Mouse (Mus musculus) lung, postnatal 4 days (tissue): ENCODE measurements around the gene Epn2.

Source experiments
- DNase-seq, 2 experiments: peaks; one replicate each; pipeline ENCODE4 v3.0.0; 2021

Epn2 gene

DNA sequence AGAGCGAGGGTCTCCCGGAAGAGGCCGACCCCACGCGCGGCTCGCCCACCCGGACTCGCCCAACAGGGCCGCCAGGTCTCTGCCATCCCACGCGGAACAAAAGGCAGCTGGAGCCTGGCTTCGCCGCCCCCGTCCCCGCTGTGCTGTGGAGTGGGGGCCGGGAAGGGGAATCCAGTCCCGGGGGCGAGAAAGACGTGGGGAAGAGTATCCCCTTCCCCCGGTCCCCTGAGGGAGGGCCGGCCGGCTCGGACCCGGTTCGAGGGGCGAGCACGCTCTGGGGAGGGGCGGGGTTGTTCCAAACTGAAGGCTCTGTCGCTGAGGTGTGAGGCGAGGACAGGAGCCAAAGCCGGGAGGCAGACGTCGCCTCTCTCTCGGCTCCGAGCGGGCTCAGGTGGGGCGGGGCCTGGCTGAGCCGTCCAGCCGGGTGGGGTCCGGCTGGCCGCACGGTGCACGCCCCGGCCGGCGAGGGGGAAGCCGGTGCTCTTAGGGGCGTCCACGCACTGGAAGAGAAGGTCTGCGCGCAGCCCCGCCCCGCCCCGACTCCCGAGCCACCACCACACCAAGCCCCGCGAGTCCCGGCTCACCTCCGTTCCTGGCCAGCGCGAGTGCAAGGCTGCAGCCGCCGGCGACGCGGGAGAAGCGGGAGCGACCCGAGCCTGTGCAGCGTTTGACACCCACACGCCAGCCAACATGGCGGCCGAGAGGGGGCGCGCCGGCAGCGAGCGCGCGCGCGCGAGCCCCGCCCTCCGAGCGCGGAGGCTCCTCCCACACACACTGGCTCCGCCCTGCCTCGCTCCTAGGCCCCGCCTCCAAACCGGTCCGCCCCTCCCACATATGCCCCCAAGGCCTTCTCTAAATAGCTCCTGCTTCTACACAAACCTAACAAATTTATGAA, at the start of gene Epn2:
Gene Epn2, minus strand, starts transcription at position 705 of the 895 bp plus-strand sequence.
- DNase-seq, result peak; percentile 85 to 91

DNA sequence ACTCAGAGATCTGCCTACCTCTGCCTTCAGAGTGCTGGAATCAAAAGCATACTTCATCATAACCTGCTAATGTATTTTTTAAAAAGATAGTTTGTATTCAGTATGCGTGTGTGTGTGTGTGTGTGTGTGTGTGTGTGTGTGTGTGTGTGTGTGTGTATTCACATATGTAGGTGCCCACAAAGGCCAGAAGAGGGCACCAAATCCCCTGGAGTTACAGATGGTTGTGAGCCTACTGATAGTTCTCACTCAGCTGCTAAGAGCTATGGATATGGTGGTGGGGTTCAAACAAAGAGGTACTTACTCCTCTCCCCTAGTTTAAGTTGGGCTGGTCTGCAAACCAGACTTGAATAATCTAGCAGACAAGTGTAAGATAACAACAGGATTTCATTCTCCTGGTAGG, 47.0 kb upstream of the Epn2 start:
- no peak for DNase-seq

DNA sequence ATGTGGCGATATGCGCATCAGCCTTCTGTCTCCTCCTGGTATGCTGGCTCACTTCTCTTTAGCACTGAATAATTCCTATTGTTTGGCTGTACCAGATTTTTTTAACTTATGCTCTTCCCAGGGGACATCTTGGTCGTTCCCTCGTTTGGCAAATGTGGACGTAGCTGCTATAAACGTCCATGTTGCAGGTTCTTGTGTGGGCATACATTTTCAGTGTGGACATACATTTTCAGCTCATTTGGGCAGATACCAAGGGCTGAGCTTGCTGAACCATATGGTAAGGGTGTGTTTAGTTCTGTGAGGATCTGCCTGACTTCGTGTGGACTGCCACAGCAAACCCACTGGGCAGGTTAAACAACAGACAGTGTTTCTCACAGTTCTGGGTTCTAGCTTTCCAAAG, 45.6 kb upstream of the Epn2 start:
- DNase-seq, result no peak

DNA sequence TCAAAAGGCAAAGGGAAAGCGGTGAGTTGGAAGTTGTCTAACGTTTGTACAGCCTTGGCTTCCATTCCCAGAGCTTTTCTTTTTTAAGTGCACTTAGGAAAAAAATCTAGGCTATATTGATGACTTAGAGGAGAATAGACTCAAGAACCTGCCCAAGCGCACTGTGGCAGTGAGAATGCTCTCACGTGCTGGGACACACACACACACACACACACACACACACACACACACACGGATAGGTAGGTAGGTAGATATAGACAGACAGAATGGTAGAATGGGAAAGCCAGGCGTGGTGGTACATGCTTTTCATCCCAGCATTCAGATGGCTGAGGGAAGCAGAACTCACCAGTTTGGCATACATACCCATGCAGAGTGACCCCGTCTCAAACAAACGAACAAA, 41.3 kb upstream of the Epn2 start:
- no peak for DNase-seq

DNA sequence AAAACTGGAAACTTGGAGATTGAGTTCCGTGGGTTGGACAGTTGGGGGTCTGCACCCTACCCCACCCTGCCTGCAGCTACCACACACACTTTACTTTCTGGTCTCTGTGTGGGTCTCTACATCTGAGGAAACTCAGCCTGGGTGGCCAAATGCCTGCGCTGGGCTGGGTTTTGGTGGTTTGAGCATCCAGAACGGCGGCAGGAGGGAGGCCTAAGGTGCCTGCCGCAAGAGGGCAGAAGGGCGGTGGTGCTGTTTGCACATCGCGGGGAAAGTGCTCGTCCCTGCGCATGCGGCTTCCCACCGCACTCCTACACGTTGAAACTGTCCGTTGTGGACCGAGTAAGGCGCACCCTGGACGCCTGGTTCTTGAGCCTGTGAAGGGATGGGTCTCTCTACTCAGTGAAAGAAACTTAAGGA, 40.8 kb upstream of the Epn2 start:
- peak; percentile 92 to 93 for DNase-seq

DNA sequence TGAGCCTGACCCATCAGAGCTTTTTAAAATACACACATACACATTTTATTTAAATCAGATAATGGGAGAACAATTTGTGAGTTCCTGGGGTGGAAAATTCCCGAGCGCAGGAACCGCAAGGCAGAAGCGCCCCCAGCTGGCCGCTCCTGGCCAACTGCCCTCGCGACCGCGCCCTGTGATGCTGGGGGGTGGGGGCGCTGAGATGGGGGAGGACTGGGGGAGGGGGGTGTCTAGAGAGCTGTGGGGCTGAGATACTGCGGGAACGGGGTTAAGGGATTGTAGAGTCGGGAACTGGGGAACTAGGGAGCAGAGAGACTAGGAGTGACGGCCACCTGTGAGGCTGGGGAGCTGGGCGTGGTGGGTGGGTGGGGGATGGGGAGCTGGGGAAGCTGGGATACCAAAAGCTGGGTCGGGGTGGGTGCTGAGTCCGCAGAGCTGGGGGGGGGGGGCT, 40.3 kb upstream of the Epn2 start:
- DNase-seq, result peak; percentile 87 to 88

DNA sequence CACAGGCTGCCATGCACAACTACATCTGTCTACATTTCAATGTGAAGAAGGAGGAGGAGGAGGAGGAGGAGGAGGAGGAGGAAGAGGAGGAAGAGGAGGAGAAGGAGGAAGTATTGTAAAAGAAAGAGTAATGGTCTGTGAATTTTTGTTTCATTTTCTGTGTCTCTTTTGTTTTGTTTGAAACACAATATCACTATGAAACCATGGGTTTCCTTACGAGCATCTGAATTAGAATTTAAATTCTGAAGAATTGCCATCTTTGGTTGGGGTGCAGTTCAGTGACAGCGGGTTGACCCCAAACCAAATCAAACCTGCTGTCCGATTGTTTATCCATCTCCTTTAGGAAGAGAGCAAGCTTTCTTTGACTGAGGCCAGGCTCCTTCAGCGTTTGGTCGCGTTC, 39.9 kb upstream of the Epn2 start:
- no peak for DNase-seq

DNA sequence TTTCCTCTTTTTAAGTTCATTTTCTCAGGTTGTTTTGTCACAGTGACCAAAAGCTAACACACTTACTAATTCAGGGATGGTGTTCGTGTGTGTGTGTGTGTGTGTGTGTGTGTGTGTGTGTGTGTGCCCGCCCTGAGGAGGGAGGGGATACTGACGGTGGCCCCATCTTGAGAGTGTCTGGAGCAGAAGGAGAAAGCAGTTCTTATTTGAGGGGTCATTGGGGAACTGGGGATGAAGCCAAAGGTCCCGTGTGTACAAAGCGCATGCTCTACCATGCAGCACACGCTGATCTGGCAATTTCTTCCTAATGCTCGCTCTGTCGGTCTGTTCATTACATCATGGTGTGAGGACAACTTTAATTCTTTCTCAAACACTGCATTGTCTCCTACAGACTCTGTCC, 39.1 kb upstream of the Epn2 start:
- no peak for DNase-seq

DNA sequence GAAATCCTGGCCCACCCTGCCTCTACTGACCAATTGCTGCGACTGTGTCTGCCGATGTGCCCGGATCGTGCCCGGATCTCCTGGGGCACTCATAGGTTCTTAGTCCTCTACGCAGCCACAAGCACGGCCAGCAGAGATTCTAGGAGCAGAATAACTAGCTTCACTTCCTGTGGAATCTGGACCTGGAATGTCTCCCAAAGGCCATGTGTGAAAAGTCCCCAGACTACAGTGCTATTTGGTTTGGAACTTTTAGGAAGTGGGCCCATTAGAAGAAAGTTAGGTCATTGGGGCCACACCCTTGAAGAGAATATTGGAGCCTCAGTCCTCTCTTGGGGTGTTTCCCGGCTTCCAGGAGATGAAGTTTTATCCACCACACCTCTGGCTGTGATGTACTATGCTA, 38.6 kb upstream of the Epn2 start:
- DNase-seq, result peak in 1 of 2 experiments; percentile 14

DNA sequence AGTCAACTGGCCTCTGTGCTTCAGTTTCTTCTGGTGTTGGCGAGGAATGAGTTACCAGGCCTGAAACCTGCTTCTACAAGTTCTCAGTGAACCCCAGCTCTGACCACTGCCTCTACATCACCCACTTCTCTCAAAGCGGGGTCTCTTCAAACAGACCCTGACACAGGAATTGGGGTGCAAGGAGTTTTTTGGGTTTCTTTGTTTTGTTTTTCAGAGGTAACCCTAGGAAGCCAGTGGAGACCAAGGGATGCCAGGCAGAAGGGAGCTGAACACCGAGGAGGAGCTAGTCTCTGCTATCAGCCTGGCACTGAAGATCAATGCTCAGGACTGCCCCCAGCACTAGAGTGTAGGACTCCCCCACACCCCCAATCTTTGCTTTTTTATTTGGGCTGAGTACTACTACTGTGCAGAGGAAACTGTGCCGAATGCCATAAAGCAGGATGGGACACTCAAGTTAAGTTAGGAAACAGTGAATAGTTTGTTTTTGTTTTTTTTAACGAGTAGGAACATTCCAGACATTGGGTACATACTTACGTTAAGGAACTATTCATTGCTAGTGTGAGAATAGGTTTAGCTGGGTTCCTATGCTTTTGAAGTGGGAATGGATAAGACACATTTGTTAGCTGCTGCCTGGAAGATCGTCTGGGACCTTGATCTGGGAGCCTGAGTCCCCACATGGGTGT, 37.9 kb upstream of the Epn2 start:
- no peak for DNase-seq

DNA sequence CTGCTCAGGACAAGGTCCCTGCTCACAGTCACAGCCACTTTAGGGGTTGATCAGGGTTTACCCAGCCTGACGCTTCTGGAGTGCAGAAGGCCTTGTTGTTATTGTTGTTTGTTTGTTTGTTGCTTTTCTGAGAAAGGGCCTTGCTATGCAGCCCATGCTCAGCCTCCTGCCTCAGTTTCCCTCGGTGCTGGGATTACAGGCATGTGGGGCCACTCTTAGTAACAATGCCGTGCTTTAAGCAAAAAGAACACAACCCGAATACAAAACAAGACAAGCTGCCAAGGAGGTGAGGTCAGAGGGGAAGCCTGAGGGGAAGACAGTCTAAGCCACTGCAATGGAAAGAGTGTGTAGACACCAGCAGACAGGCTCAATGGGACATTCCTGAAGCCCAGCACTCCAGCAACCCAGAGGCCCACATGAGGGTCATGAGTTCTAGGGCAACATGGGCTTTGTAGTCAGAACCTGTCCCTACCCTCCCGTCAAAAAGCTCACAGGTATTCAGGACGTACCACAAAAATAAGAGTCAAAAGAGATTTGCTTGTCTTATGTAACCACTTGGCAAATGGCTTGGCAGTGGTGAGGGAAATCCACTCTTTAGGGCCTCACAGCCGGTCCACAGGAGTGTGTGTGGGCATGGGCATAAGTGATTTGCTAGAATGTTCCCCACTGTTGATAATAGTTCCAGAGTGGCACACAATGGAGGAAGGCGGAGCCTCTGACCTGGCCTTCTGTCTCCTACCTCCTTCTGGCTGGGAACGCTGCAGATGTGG, 37.2 kb upstream of the Epn2 start:
- peak; percentile 39 to 62 for DNase-seq

DNA sequence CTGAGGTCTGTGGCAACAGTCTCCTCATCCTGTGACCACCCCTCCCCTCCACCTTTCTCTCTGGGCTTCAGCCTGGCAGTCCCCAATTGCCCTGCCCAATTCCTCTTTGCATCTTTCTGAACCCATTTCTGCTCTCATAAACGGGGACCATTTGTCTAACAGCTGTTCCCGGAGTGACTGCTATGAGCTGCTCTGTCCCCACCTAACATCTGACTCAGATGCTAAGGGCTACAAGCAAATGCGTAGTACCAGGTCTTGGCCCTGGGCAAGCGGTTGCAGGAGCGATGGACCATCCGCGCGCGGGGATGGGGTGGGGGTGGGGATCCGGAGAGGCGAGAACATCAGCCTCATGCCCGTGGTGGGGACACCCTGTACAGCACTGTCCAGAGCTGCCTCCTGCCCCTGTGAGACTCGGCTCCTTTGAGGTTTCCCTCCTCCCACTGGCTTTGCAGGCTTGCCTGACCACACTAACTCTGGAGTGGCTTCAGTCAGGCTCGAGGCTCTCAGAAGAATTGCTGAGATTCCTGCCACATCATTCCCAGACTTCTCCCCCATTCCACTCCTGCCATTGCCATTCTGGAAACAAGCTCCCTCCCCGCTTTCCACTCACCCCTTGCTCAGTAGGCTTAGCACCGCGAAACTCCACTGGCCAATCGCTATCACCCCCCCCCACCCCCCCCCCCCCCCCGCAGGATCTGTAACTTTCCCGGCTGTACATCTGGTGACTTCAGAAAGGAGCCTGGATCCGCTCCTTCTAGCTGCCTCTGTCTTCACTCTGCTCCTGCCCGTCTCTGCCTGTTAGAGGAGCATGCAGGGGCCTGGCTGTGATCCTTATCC, 36.4 kb upstream of the Epn2 start:
- DNase-seq, result peak; percentile 65 to 82

DNA sequence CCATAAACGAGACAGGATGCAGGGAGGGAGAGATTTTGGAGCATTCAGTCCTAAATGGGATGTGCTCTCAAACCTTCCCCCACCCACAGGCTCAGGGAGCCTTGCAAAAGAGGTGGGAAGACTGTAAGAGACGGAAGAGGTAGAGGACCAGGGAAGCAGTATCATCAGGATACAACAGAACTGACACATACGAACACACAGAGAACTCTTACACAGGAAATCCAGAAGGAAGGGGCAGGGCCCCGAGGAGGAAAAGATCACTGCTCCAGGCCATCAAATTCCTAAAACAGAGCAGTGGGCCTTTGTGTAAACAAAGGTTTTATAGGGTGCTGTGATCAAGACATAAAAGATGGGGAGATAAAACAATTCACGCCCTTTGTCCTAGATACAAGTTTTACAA, 34.9 kb upstream of the Epn2 start:
- no peak for DNase-seq

DNA sequence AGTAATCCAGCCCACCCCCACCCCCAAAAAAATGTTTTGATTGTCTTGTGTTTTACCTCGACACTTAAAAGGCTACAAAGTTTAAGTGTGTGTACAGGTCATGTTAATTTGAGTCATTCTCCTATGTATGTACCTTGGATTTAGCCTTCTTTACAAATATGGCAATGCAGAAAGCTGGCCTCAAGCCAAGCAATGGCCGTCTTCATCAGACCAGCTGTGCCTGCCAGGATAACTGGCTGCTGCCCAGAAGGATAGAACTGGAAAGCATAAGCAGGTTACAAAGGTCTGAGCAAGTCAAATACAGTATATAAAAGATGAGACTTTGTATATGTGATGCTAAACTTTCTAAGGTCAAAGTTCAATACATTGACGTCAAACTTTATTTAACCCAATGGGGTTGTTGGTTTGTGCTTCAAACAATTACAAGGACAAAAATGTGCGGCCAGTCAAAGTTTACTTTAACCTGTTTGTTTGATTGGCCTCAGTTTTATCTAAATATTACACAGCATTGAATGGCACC, 32.7 kb upstream of the Epn2 start:
- DNase-seq, result peak; percentile 29 to 48

DNA sequence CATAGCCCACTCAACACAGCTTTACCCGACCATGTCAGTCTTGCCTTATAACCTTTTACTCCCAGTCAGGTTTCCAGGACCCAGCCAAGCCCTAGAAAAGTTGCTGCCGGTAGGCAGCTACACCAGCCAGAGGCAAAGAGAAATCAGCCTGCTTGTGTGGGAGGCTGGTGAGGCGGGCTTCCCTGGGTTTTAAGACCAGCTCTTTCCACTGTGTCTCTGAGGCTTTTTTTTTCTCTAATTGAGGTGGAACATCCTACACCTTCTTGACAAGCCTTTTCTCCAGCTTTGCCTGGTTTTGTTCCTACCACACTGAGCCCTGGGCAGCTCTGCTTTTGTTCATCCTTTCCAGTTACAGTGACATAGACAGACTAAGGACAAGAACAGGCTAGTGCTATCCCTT, 31.7 kb upstream of the Epn2 start:
- DNase-seq, result no peak

DNA sequence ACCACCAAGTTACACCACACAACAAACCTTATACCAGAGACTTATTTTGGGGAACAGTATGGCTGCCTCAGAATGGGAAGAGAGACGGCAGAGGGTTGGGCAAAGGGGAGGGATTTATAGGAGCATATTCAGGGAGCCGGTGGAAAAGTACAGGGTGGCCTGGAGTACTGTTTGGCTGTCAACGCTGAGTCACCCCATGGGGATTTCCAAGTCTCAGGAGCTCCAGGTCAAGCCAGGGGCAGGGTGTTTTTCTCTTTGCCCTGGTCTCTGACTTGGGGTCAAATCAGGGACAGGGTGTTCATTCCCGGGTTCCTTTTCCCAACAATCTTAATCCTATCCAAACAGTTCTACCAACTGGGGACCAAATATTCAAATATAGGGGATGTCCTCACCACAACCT, 28.6 kb upstream of the Epn2 start:
- no peak for DNase-seq

DNA sequence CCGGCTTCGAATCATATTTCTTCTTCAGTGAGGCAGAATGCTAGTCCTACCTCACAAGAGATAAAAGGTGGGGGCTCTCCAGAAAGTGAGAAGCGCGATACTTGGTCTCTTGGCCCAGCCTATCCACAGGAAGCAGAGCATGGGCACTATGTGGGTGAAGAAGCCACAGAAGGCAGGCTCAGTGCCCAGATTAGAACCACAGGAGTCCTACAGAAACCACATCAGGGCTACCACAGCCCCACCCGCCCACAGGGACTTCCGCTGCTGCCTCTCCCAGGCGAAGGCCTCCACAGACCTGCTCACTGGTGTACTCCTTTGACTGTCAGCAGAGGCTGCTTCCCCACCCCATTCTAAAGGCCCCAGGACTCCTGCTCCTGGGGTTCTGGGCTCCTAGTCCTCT, 23.2 kb upstream of the Epn2 start:
- peak; percentile 57 for DNase-seq

DNA sequence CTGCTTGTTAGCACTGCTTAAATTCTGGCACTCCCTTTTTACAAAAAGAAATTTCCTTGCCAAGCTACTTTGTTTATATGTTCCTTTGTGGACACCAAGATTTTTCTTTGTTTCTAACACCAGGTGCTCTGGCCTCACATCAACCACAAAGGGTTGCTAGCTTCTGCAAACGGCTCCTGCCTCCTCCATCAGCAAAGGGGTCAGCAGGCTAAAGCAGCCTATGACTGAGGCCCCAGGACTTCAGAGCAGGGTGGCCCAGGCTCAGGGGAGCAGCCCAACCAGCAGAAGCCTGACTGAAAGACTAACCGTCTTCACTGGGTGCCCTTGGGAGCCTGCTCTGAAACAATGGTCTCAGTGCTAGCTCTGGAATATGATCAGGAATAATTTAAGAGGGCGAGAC, 22.0 kb upstream of the Epn2 start:
- no peak for DNase-seq

DNA sequence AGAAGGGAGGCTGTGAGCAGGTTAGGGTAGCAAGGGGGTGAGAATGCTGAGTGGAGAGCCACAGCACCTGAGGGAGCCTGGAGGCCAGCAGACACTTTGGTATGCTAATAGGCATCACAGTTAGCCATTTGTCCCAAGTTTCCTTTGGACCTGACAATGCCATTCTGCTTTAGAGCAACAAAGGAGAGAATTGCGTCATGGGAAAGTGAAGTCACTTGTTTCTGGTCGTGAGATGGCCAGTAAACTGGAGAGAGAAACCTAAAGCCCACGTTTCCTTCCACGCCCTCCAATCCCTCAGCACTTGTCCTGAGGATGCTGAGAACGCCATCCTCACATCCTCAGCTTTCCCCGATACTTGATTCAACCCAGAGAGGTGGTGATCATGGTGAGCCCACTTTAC, 18.9 kb upstream of the Epn2 start:
- DNase-seq, result no peak

DNA sequence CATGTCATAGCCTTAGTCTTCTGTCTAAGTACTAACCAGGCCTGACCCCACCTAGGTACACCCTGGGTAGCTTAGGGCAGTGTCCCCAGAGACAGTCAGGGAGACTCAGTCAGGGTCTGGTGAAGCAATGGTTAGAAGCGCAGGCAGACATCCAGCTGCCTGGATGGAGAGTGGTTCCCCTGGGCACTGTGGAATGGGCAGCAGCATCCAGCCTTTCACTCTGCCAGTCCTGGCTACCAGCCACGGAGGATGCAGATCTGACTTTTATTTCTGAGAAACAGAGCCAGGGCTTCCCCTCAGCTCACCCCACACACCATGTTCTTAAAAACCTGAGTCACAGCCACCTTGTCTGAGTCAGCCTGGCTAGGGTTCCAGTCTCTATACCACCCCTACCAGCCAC, 18.0 kb upstream of the Epn2 start:
- no peak for DNase-seq

DNA sequence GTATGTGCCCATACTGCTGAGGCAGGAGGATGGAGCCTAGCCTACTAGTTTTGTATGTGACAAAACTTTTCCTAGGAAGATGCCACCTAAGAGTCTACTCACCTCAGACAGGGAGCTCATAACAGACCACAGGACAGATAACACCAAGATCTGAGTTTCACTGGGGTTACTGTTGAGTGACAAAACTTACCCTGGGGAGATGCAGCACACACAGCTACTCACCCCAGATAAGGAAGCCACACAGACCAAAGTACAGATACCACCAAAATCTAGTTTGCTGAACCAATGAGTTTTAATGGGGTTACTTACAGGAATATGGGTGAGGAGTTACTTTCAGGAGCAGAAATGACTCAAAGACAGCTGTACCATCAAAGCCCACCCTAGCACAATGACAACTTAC, 13.6 kb upstream of the Epn2 start:
- DNase-seq, result no peak

DNA sequence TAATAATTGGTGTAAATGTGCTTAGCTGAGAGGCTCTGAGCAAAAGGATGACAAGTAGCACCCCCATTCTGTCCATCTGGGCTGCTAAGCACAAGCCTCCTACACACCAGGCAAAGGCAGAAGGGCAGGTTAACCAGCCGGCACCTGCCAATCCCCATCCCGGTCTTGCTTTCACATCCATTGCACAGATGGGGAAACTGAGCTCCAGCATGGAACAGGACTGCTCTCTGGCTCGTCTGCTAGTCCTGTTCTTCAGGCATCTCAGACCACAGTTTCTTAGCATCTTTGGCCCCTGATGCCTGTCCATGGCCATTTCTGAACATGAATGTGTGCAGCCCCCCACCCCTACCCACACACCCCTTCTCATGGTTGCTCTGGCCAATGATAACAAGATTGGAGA, 12.6 kb upstream of the Epn2 start:
- no peak for DNase-seq
